Mouse (Mus musculus) heart, embryonic 11.5 days (tissue): ENCODE results near the gene Eml1. TPM values are rescaled to one million over a fixed set of nuclear protein-coding genes. Genes with fewer than 3 reads are reported as not detected.

Source experiments
- ATAC-seq: fragments of 200-750 bp; cut with Nextera tagmentation; replicated peaks from 2 replicates; pipeline ENCODE4 v1.8.0; 2017; ENCODE audit warnings: moderate library complexity; ENCODE audit not compliant: insufficient number of reproducible peaks, low FRiP score, low TSS enrichment
- H3K27ac ChIP-seq: fragments of 300-500 bp; sonication (generic); 2 replicates; pipeline ENCODE4 v1.5.1; 2014; ENCODE audit warnings: mild to moderate bottlenecking, low read depth, low read length
- H3K27me3 ChIP-seq: fragments of 300-500 bp; sonication (generic); 2 replicates; pipeline ENCODE4 v1.6.1; 2014; ENCODE audit warnings: mild to moderate bottlenecking, low read length, mixed read lengths; ENCODE audit not compliant: control insufficient read depth, insufficient read depth
- H3K36me3 ChIP-seq: fragments of 300-500 bp; sonication (generic); 2 replicates; pipeline ENCODE4 v1.6.1; 2014; ENCODE audit warnings: mild to moderate bottlenecking, low read length, moderate library complexity, mixed read lengths; ENCODE audit not compliant: control insufficient read depth, insufficient read depth
- H3K4me1 ChIP-seq: fragments of 300-500 bp; sonication (generic); 2 replicates; pipeline ENCODE4 v1.6.1; 2014; ENCODE audit warnings: low read length; ENCODE audit not compliant: control insufficient read depth, insufficient read depth
- H3K4me2 ChIP-seq: fragments of 300-500 bp; sonication (generic); 2 replicates; pipeline ENCODE4 v1.6.1; 2014; ENCODE audit warnings: mild to moderate bottlenecking, moderate library complexity
- H3K4me3 ChIP-seq: fragments of 300-500 bp; sonication (generic); 2 replicates; pipeline ENCODE4 v1.5.1; 2014; ENCODE audit warnings: low read depth, low read length
- H3K9ac ChIP-seq: fragments of 300-500 bp; sonication (generic); 2 replicates; pipeline ENCODE4 v1.6.1; 2014; ENCODE audit warnings: mild to moderate bottlenecking, low read depth, low read length, moderate library complexity
- H3K9me3 ChIP-seq: fragments of 300-500 bp; sonication (generic); replicated peaks from 2 replicates; pipeline ENCODE4 v1.6.1; 2016; ENCODE audit warnings: low read length; ENCODE audit not compliant: control insufficient read depth
- WGBS: fragments of 180-500 bp; shearing (Covaris S2); extraction: QIAGEN DNeasy Blood & Tissue Kit; methylation state at CpG from one replicate; pipeline ENCODE4 v1.1.7; 2014; ENCODE audit not compliant: insufficient replicate concordance; 5-methylcytosine and 5-hydroxymethylcytosine counted together
- polyA plus RNA-seq: library from polyadenylated mRNA; unstranded; fragments of >200 nt; fragmentation: Nextera tagmentation; extraction: Ambion mirVana; gene quantifications from 2 replicates; pipeline ENCODE4 v1.2.1, GENCODE M21; 2014

Eml1 gene
- polyA plus RNA-seq, 1 experiment from 2014 or later: 48.3 TPM

DNA sequence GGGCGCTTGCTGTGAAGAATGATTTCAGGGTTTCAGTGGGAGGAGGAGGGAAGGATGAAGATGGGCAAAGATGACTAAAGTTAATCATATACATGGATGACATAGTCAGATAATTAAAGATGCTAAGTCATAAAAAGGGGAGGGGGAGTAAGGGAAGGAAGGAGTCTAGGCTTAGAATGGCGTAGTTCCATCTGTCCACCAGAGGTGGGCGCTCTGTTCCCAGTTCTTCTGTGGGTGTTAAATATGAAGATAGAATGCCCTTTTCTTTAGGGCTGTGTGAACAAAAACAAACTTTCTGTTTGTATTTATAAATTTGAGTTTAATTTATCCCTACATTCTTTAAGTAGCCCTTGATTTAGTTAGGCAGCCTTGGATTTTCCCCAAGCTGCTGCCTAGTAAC lies 192.5 kb downstream of the Eml1 start:
- WGBS: 74% methylated on average over 3 of the region's 3 CpGs
- peaks cover 5% of the 10 kb centered on the region; the same call in 1 of the 2 replicates for H3K4me1 ChIP-seq
- H3K9me3 ChIP-seq: no peaks in the 10 kb centered on the region
- H3K36me3 ChIP-seq: no peaks in the 10 kb centered on the region
- H3K27ac ChIP-seq: no peak overlapping the region
- no peaks in the 10 kb centered on the region for H3K27me3 ChIP-seq
- no peak overlapping the region for H3K9ac ChIP-seq
- H3K4me3 ChIP-seq: no peak overlapping the region
- ATAC-seq: no peak
- no peak overlapping the region for H3K4me2 ChIP-seq

- no peak overlapping the region for H3K4me2 ChIP-seq
- no peak for ATAC-seq
- no peaks in the 10 kb centered on the region for H3K9me3 ChIP-seq
- no peak overlapping the region for H3K4me3 ChIP-seq
- no peak overlapping the region for H3K27ac ChIP-seq
- H3K9ac ChIP-seq: no peak overlapping the region
- H3K36me3 ChIP-seq: no peaks in the 10 kb centered on the region
- 81% methylated on average over 12 of the region's 12 CpGs for WGBS
- peaks cover under 1% of the 10 kb centered on the region; the same call in 1 of the 2 replicates for H3K4me1 ChIP-seq
- no peaks in the 10 kb centered on the region for H3K27me3 ChIP-seq
These were observed 194.3 kb downstream of the Eml1 start for GRCm38 (mm10) chr12:108564910-108565506.

- Histone ChIP-seq H3K4me2 (no peak overlapping the region), H3K9me3 (no peaks in the 10 kb centered on the region), H3K4me3 (no peak overlapping the region), H3K27ac (no peak overlapping the region), H3K36me3 (peaks cover 6% of the 10 kb centered on the region), H3K9ac (no peak overlapping the region), H3K4me1 (no peaks in the 10 kb centered on the region), H3K27me3 (no peaks in the 10 kb centered on the region)
- ATAC-seq: no peak
- 70% methylated on average over 7 of the region's 7 CpGs for WGBS
These were observed 208.6 kb downstream of the Eml1 start for GRCm38 (mm10) chr12:108579156-108579871.

DNA sequence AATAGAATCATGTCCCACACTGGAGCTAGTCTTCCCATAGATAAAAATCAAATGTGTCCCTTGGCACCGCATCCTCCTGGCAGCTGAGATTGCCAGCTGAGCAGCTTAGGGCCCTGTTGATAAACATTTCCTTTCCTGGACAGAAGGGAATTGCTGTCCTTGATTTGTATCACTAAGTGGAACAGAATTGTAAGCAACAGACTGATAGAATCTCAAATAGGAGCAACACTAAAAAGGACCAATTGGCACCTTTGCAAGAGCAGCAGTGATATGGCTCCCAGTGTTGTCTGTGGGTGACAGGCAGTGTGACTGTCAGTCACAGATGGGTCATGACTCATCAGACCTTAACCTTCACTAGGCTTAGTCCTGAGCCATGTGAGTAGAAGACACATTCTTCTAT lies 213.0 kb downstream of the Eml1 start:
- WGBS: 87% methylated on average over 1 of the region's 1 CpGs
- H3K4me1 ChIP-seq: no peaks in the 10 kb centered on the region
- ATAC-seq: no peak
- H3K4me3 ChIP-seq: no peak overlapping the region
- H3K9ac ChIP-seq: no peak overlapping the region
- no peak overlapping the region for H3K27ac ChIP-seq
- H3K27me3 ChIP-seq: no peaks in the 10 kb centered on the region
- H3K4me2 ChIP-seq: no peak overlapping the region
- H3K9me3 ChIP-seq: no peaks in the 10 kb centered on the region
- 0 out of 2 replicates have a peak, but pooled peaks cover 2% of the 10 kb centered on the region for H3K36me3 ChIP-seq

Other genes with a start within 250 kb of the Eml1 start
- gene Setd3, start 191.6 kb upstream of the Eml1 start, polyA plus RNA-seq: 62.4 and 64.4 TPM in 2 replicates
- 4.0 and 5.6 TPM in 2 replicates for gene Ccnk, start 191.4 kb upstream of the Eml1 start, polyA plus RNA-seq
- gene Ccdc85c, start 95.5 kb upstream of the Eml1 start, polyA plus RNA-seq: 6.3 and 7.8 TPM in 2 replicates
- 0.28 and 0.29 TPM in 2 replicates for gene Hhipl1, start 64.7 kb upstream of the Eml1 start, polyA plus RNA-seq
- gene Cyp46a1, start 36.6 kb upstream of the Eml1 start, polyA plus RNA-seq: 4.3 and 5.5 TPM in 2 replicates
- gene Evl, start 183.8 kb downstream of the Eml1 start, polyA plus RNA-seq: 49.9 and 51.0 TPM in 2 replicates